Mouse (Mus musculus) myocyte (in vitro differentiated cells): ENCODE data around the gene Cd248. TPM values are rescaled to one million over a fixed set of nuclear protein-coding genes. Genes with fewer than 3 reads are reported as not detected.

ENCODE experiments used
- H3K27me3 ChIP-seq: one replicate; pipeline ENCODE4 v1.6.1; 2011; ENCODE audit not compliant: control insufficient read depth, insufficient read depth, insufficient read length
- H3K36me3 ChIP-seq: one replicate; pipeline ENCODE4 v1.6.1; 2011; ENCODE audit not compliant: control insufficient read depth, insufficient read depth
- H3K4me2 ChIP-seq: one replicate; pipeline ENCODE4 v1.6.1; 2011; ENCODE audit warnings: low read depth, control low read depth
- H3K4me3 ChIP-seq: one replicate; pipeline ENCODE4 v1.5.1; 2011; ENCODE audit warnings: mild to moderate bottlenecking, control low read depth, moderate library complexity
- H3K79me2 ChIP-seq: one replicate; pipeline ENCODE4 v1.6.1; 2011; ENCODE audit not compliant: control insufficient read depth, insufficient read depth
- H3ac ChIP-seq: one replicate; pipeline ENCODE4 v1.6.1; 2011; ENCODE audit not compliant: control insufficient read depth, insufficient read length
- CEBPB ChIP-seq: IDR thresholded peaks from 2 replicates; pipeline ENCODE4 v1.6.1; 2011; ENCODE audit warnings: mild to moderate bottlenecking, moderate library complexity; ENCODE audit not compliant: poor library complexity, insufficient read depth, severe bottlenecking
- E2F4 ChIP-seq: IDR thresholded peaks from one replicate; pipeline ENCODE4 v1.6.1; 2011; ENCODE audit warnings: mild to moderate bottlenecking, control low read depth, moderate library complexity; ENCODE audit not compliant: insufficient read depth
- MAX ChIP-seq: IDR thresholded peaks from one replicate; pipeline ENCODE4 v1.6.1; 2011; ENCODE audit warnings: low read depth, mild to moderate bottlenecking, control low read depth
- MYOD1 ChIP-seq, 3 experiments: IDR thresholded peaks; one replicate each; pipeline ENCODE4 v1.6.1; 2011; ENCODE audit warnings: control low read depth in 2 of 3, low read depth in 2 of 3, mild to moderate bottlenecking in 2 of 3, moderate library complexity in 1 of 3; ENCODE audit not compliant: insufficient read length in 2 of 3, control insufficient read depth in 1 of 3
- MYOG ChIP-seq, 3 experiments: IDR thresholded peaks; one replicate each; pipeline ENCODE4 v1.6.1; 2011; ENCODE audit warnings: control low read depth in 2 of 3, low read depth in 2 of 3, mild to moderate bottlenecking in 2 of 3; ENCODE audit not compliant: insufficient read length in 2 of 3, control insufficient read depth in 1 of 3, insufficient read depth in 1 of 3
- POLR2A ChIP-seq: IDR thresholded peaks from one replicate; pipeline ENCODE4 v1.6.1; 2011; ENCODE audit warnings: low read depth, mild to moderate bottlenecking, control low read depth, moderate library complexity; ENCODE audit not compliant: insufficient read length
- POLR2AphosphoS2 ChIP-seq: IDR thresholded peaks from one replicate; pipeline ENCODE4 v1.6.1; 2011; ENCODE audit warnings: low read depth, control low read depth; ENCODE audit not compliant: insufficient read length
- REST ChIP-seq: IDR thresholded peaks from one replicate; pipeline ENCODE4 v1.6.1; 2011; ENCODE audit warnings: mild to moderate bottlenecking, control low read depth, moderate library complexity; ENCODE audit not compliant: insufficient read depth, insufficient read length
- SRF ChIP-seq: IDR thresholded peaks from one replicate; pipeline ENCODE4 v1.6.1; 2011; ENCODE audit warnings: low read depth; ENCODE audit not compliant: control insufficient read depth, insufficient read length
- TCF12 ChIP-seq: IDR thresholded peaks from one replicate; pipeline ENCODE4 v1.6.1; 2011; ENCODE audit warnings: mild to moderate bottlenecking, control low read depth; ENCODE audit not compliant: poor library complexity, insufficient read depth, severe bottlenecking
- TCF3 ChIP-seq: IDR thresholded peaks from one replicate; pipeline ENCODE4 v1.6.1; 2011; ENCODE audit warnings: low read depth, control low read depth; ENCODE audit not compliant: insufficient read length
- USF1 ChIP-seq: IDR thresholded peaks from one replicate; pipeline ENCODE4 v1.6.1; 2011; ENCODE audit warnings: low read depth, mild to moderate bottlenecking, control low read depth, moderate library complexity
- polyA plus RNA-seq: library from polyadenylated mRNA; unstranded; fragments of >200 nt; fragmentation: generic; extraction: Trizol; gene quantifications from one replicate; pipeline ENCODE4 v1.2.1, GENCODE M21; 2012; ENCODE audit warnings: missing spikeins

The Cd248 gene
- polyA plus RNA-seq, result 10.4 TPM

DNA sequence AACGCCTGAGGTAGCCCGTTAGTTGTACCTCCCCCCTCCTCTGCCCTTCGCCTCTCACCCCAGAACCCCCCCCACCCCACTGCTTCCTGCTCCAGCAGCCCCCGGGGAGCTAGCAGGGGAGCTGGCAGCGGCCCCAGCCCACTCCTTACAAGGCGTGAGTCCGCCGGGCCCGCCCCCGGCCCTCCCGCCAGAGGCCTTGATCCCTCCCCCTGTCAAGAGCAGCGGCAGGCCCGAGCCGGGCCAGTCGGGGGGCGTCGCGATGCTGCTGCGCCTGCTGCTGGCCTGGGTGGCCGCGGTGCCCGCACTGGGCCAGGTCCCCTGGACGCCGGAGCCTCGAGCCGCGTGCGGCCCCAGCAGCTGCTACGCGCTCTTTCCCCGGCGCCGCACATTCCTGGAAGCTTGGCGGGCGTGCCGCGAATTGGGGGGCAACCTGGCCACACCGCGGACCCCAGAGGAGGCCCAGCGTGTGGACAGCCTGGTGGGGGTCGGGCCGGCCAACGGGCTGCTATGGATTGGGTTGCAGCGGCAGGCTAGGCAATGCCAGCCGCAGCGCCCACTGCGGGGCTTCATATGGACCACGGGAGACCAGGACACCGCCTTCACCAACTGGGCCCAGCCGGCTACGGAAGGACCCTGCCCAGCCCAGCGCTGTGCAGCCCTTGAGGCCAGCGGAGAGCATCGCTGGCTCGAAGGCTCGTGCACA, at the start of gene Cd248:
Cd248 (plus strand) TSS at position 212 of the 703 bp plus-strand sequence.
- no peak within 1 kb of the TSS for H3K4me3 ChIP-seq

DNA sequence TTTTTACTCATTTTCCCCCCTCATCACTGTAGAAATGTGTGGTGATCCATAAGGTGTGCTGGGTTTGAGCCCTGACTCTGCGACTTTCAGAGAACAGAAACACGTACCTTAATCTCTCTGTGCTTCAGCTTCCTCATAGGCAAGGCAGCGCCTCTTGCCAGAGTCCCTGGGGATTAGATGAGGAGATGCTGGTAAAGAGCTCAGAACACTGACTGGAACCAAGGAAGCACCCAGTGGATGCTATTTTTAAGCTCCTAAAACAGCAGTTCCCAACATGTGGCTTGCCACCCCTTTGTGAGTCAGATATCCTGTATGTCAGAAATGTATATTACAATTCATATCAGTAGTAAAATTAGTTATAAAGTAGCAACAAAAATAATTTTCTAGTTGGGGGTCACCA, 49.7 kb upstream of the Cd248 start:
- no peak overlapping the region for H3K4me3 ChIP-seq
- no peaks in the 10 kb centered on the region for H3K36me3 ChIP-seq
- no peaks in the 10 kb centered on the region for H3K79me2 ChIP-seq
- peak overlapping the region; percentile 91 for H3K4me2 ChIP-seq
- H3ac ChIP-seq, result no peak overlapping the region
- TF ChIP-seq MYOD1 (IDR thresholded peaks at IDR 0.05; ENCODE audit: control insufficient read depth in 1 of 3, insufficient read length in 2 of 3, low read depth in 2 of 3), result no peak
- H3K27me3 ChIP-seq, result no peaks in the 10 kb centered on the region

More for the DNA sequence above, at the start of gene Cd248:
- peak within 1 kb of the TSS; percentile 8 for H3ac ChIP-seq
- no peaks in the 10 kb centered on the region for H3K36me3 ChIP-seq
- peak within 1 kb of the TSS; percentile 60 for H3K4me2 ChIP-seq
- TF ChIP-seq POLR2A (peak; percentile 71), TCF12 (no peak), USF1 (no peak), E2F4 (no peak), POLR2AphosphoS2 (peak; percentile 45), SRF (no peak), MYOG (IDR thresholded peaks at IDR 0.05; ENCODE audit: control insufficient read depth in 1 of 3, insufficient read depth in 1 of 3, insufficient read length in 2 of 3, low read depth in 2 of 3) (peak in 2 of 3 experiments; percentile 19 to 48), MYOD1 (IDR thresholded peaks at IDR 0.05; ENCODE audit: control insufficient read depth in 1 of 3, insufficient read length in 2 of 3, low read depth in 2 of 3) (peak in 1 of 3 experiments; percentile 40), REST (no peak), TCF3 (no peak), MAX (no peak), CEBPB (no peak)
- no peaks in the 10 kb centered on the region for H3K27me3 ChIP-seq
- H3K79me2 ChIP-seq, result no peaks in the 10 kb centered on the region

- no peaks in the 10 kb centered on the region for H3K36me3 ChIP-seq
- H3K27me3 ChIP-seq, result no peaks in the 10 kb centered on the region
- no peak overlapping the region for H3ac ChIP-seq
- H3K79me2 ChIP-seq, result peaks cover 5% of the 10 kb centered on the region
- H3K4me3 ChIP-seq, result no peak overlapping the region
- no peak for TF ChIP-seq POLR2AphosphoS2
- TF ChIP-seq TCF12, result peak; percentile 51
- peak in 2 of 3 experiments; percentile 46 to 67 for TF ChIP-seq MYOG (IDR thresholded peaks at IDR 0.05; ENCODE audit: control insufficient read depth in 1 of 3, insufficient read depth in 1 of 3, insufficient read length in 2 of 3, low read depth in 2 of 3)
- TF ChIP-seq REST, result no peak
- TF ChIP-seq MYOD1 (IDR thresholded peaks at IDR 0.05; ENCODE audit: control insufficient read depth in 1 of 3, insufficient read length in 2 of 3, low read depth in 2 of 3), result peak; percentile 61 to 83 (median 83)
- no peak for TF ChIP-seq TCF3
- H3K4me2 ChIP-seq, result peak overlapping the region; percentile 40
Observed at GRCm38 (mm10) chr19:5021416-5021815, 46.5 kb upstream of the Cd248 start.

GRCm38 (mm10) chr19:5023621-5024479, 44.0 kb upstream of the Cd248 start, which contains the start of gene Slc29a2:
Gene Slc29a2 (plus strand): TSS chr19:5023860.
- TF ChIP-seq POLR2A (peak; percentile 95), POLR2AphosphoS2 (peak; percentile 96), REST (peak; percentile 38), E2F4 (no peak), USF1 (no peak), MAX (no peak), SRF (peak; percentile 69), TCF12 (no peak), MYOG (IDR thresholded peaks at IDR 0.05; ENCODE audit: control insufficient read depth in 1 of 3, insufficient read depth in 1 of 3, insufficient read length in 2 of 3, low read depth in 2 of 3) (peak in 2 of 3 experiments; percentile 5 to 36), MYOD1 (IDR thresholded peaks at IDR 0.05; ENCODE audit: control insufficient read depth in 1 of 3, insufficient read length in 2 of 3, low read depth in 2 of 3) (peak in 1 of 3 experiments; percentile 41)
- Histone ChIP-seq H3K79me2 (peaks cover 5% of the 10 kb centered on the region), H3K4me3 (peak within 1 kb of the TSS; percentile 70), H3K27me3 (no peaks in the 10 kb centered on the region), H3K4me2 (peak within 1 kb of the TSS; percentile 90), H3ac (peak within 1 kb of the TSS; percentile 10), H3K36me3 (no peaks in the 10 kb centered on the region)

DNA sequence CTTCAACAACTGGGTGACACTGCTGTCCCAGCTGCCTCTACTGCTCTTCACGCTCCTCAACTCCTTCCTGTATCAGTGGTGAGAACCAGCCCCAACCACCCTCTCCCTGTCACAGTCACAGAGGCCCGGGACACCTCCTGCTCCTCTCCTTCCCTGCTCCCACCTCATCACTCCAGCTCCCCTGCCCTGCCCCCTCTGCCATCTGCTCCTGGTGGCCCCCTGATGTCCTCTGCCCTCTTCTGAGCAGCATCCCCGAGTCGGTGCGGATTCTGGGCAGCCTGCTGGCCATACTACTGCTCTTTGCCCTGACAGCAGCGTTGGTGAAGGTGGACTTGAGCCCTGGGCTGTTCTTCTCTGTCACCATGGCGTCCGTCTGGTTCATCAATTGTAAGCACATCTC, 41.8 kb upstream of the Cd248 start:
- no peaks in the 10 kb centered on the region for H3K27me3 ChIP-seq
- no peak for TF ChIP-seq MYOG (IDR thresholded peaks at IDR 0.05; ENCODE audit: control insufficient read depth in 1 of 3, insufficient read depth in 1 of 3, insufficient read length in 2 of 3, low read depth in 2 of 3)
- TF ChIP-seq SRF, result no peak
- TF ChIP-seq POLR2A, result no peak
- no peak for TF ChIP-seq REST
- no peak for TF ChIP-seq USF1
- no peak for TF ChIP-seq TCF3
- TF ChIP-seq TCF12, result no peak
- TF ChIP-seq POLR2AphosphoS2, result no peak
- no peak for TF ChIP-seq MAX
- TF ChIP-seq MYOD1 (IDR thresholded peaks at IDR 0.05; ENCODE audit: control insufficient read depth in 1 of 3, insufficient read length in 2 of 3, low read depth in 2 of 3), result no peak
- TF ChIP-seq CEBPB, result no peak
- TF ChIP-seq E2F4, result no peak
- no peak overlapping the region for H3K4me2 ChIP-seq
- peaks cover 5% of the 10 kb centered on the region for H3K79me2 ChIP-seq
- no peak overlapping the region for H3ac ChIP-seq
- H3K4me3 ChIP-seq, result no peak overlapping the region
- H3K36me3 ChIP-seq, result no peaks in the 10 kb centered on the region
